Mouse (Mus musculus) limb, embryonic 15.5 days (tissue): ENCODE measurements around the gene Bicd2. TPM values are rescaled to one million over a fixed set of nuclear protein-coding genes. Genes with fewer than 3 reads are reported as not detected.

ENCODE experiments used
- ATAC-seq: fragments of 200-750 bp; cut with Nextera tagmentation; 2 replicates; pipeline ENCODE4 v1.8.0; 2017; ENCODE audit warnings: low read depth, moderate TSS enrichment; ENCODE audit not compliant: insufficient number of reproducible peaks, low FRiP score, low TSS enrichment
- H3K27ac ChIP-seq: fragments of 300-500 bp; sonication (generic); 2 replicates; pipeline ENCODE4 v1.5.1; 2015; ENCODE audit warnings: moderate library complexity, mild to moderate bottlenecking, inconsistent platforms
- H3K27me3 ChIP-seq: fragments of 300-500 bp; sonication (generic); 2 replicates; pipeline ENCODE4 v1.6.1; 2015; ENCODE audit warnings: inconsistent platforms
- H3K36me3 ChIP-seq: fragments of 300-500 bp; sonication (generic); 2 replicates; pipeline ENCODE4 v1.6.1; 2015; ENCODE audit warnings: inconsistent platforms
- H3K4me1 ChIP-seq: fragments of 300-500 bp; sonication (generic); 2 replicates; pipeline ENCODE4 v1.6.1; 2015; ENCODE audit warnings: inconsistent platforms
- H3K4me2 ChIP-seq: fragments of 300-500 bp; sonication (generic); 2 replicates; pipeline ENCODE4 v1.6.1; 2015; ENCODE audit warnings: mild to moderate bottlenecking, inconsistent platforms
- H3K4me3 ChIP-seq: fragments of 300-500 bp; sonication (generic); 2 replicates; pipeline ENCODE4 v1.5.1; 2015; ENCODE audit warnings: mild to moderate bottlenecking, inconsistent platforms
- H3K9ac ChIP-seq: fragments of 300-500 bp; sonication (generic); 2 replicates; pipeline ENCODE4 v1.6.1; 2015; ENCODE audit warnings: inconsistent platforms
- H3K9me3 ChIP-seq: fragments of 300-500 bp; sonication (generic); 2 replicates; pipeline ENCODE4 v1.6.1; 2016; ENCODE audit warnings: inconsistent platforms
- WGBS: fragments of 180-500 bp; shearing (Covaris S2); methylation state at CpG from one replicate; pipeline ENCODE4 v1.1.7; 2015; 5-methylcytosine and 5-hydroxymethylcytosine counted together
- polyA plus RNA-seq: library from polyadenylated mRNA; unstranded; fragments of >200 nt; fragmentation: Nextera tagmentation; extraction: Ambion mirVana; gene quantifications from 2 replicates; pipeline ENCODE4 v1.2.1, GENCODE M21; 2015

Bicd2 gene
- polyA plus RNA-seq, 1 experiment from 2014 or later = 41.1 TPM

GRCm38 (mm10) chr13:49393579-49393978, 52.2 kb downstream of the Bicd2 start:
- 97% methylated on average over 1 of the region's 1 CpGs for WGBS
- Histone ChIP-seq H3K4me3 (no peak overlapping the region), H3K4me2 (no peak overlapping the region)

GRCm38 (mm10) chr13:49394886-49395447, 53.6 kb downstream of the Bicd2 start:
- no peak overlapping the region for H3K27ac ChIP-seq
- no peaks in the 10 kb centered on the region for H3K27me3 ChIP-seq
- no peak overlapping the region for H3K4me3 ChIP-seq
- H3K4me1 ChIP-seq = no peaks in the 10 kb centered on the region
- no peak for ATAC-seq
- H3K36me3 ChIP-seq = no peaks in the 10 kb centered on the region
- 84% methylated on average over 3 of the region's 3 CpGs for WGBS
- no peaks in the 10 kb centered on the region for H3K9me3 ChIP-seq
- H3K9ac ChIP-seq = no peak overlapping the region
- no peak overlapping the region for H3K4me2 ChIP-seq

More at GRCm38 (mm10) chr13:49393579-49393978, 52.2 kb downstream of the Bicd2 start:
- 0 out of 2 replicates have a peak, but pooled peaks cover 10% of the 10 kb centered on the region for H3K36me3 ChIP-seq
- no peaks in the 10 kb centered on the region for H3K9me3 ChIP-seq
- no peak for ATAC-seq
- no peak overlapping the region for H3K9ac ChIP-seq
- H3K27ac ChIP-seq = no peak overlapping the region
- no peaks in the 10 kb centered on the region for H3K4me1 ChIP-seq
- H3K27me3 ChIP-seq = no peaks in the 10 kb centered on the region

- WGBS = 78% methylated on average over 1 of the region's 1 CpGs
- no peak overlapping the region for H3K4me2 ChIP-seq
- H3K4me1 ChIP-seq = no peaks in the 10 kb centered on the region
- H3K36me3 ChIP-seq = no peaks in the 10 kb centered on the region
- H3K9ac ChIP-seq = no peak overlapping the region
- no peaks in the 10 kb centered on the region for H3K9me3 ChIP-seq
- no peak overlapping the region for H3K4me3 ChIP-seq
- H3K27ac ChIP-seq = no peak overlapping the region
- no peak for ATAC-seq
- no peaks in the 10 kb centered on the region for H3K27me3 ChIP-seq
Observed at GRCm38 (mm10) chr13:49396798-49397197, 55.4 kb downstream of the Bicd2 start.

- no peak for ATAC-seq
- Histone ChIP-seq H3K9ac (no peak overlapping the region), H3K36me3 (no peaks in the 10 kb centered on the region), H3K4me3 (no peak overlapping the region), H3K9me3 (no peaks in the 10 kb centered on the region), H3K27me3 (no peaks in the 10 kb centered on the region), H3K4me2 (no peak overlapping the region), H3K4me1 (no peaks in the 10 kb centered on the region), H3K27ac (no peak overlapping the region)
- 86% methylated on average over 8 of the region's 8 CpGs for WGBS
Observed at GRCm38 (mm10) chr13:49398191-49398590, 56.8 kb downstream of the Bicd2 start.

GRCm38 (mm10) chr13:49400139-49400538, 58.8 kb downstream of the Bicd2 start:
- no peak overlapping the region for H3K27ac ChIP-seq
- no peaks in the 10 kb centered on the region for H3K9me3 ChIP-seq
- no peaks in the 10 kb centered on the region for H3K27me3 ChIP-seq
- no peak overlapping the region for H3K9ac ChIP-seq
- no peaks in the 10 kb centered on the region for H3K36me3 ChIP-seq
- H3K4me1 ChIP-seq = no peaks in the 10 kb centered on the region
- no peak for ATAC-seq
- no peak overlapping the region for H3K4me2 ChIP-seq
- no peak overlapping the region for H3K4me3 ChIP-seq
- 42% methylated on average over 6 of the region's 6 CpGs for WGBS

- no peak overlapping the region for H3K9ac ChIP-seq
- ATAC-seq = no peak
- no peaks in the 10 kb centered on the region for H3K9me3 ChIP-seq
- H3K4me1 ChIP-seq = no peaks in the 10 kb centered on the region
- no peak overlapping the region for H3K4me2 ChIP-seq
- 70% methylated on average over 2 of the region's 2 CpGs for WGBS
- H3K36me3 ChIP-seq = no peaks in the 10 kb centered on the region
- H3K27ac ChIP-seq = no peak overlapping the region
- no peaks in the 10 kb centered on the region for H3K27me3 ChIP-seq
- no peak overlapping the region for H3K4me3 ChIP-seq
Observed at GRCm38 (mm10) chr13:49402628-49403027, 61.2 kb downstream of the Bicd2 start.

GRCm38 (mm10) chr13:49407795-49408194, 66.4 kb downstream of the Bicd2 start:
- Histone ChIP-seq H3K9ac (no peak overlapping the region), H3K4me2 (no peak overlapping the region), H3K9me3 (no peaks in the 10 kb centered on the region), H3K27me3 (no peaks in the 10 kb centered on the region), H3K36me3 (no peaks in the 10 kb centered on the region), H3K27ac (no peak overlapping the region), H3K4me3 (no peak overlapping the region), H3K4me1 (no peaks in the 10 kb centered on the region)
- ATAC-seq = no peak

- Histone ChIP-seq H3K9me3 (no peaks in the 10 kb centered on the region), H3K27me3 (no peaks in the 10 kb centered on the region), H3K4me2 (peak within 1 kb of the TSS; percentile 91), H3K4me1 (peaks cover 22% of the 10 kb centered on the region), H3K4me3 (peak within 1 kb of the TSS; percentile 93), H3K9ac (peak within 1 kb of the TSS; percentile 84), H3K27ac (peak within 1 kb of the TSS; percentile 80), H3K36me3 (no peaks in the 10 kb centered on the region)
- ATAC-seq = peak; percentile 97
- under 1% methylated on average over 69 of the region's 69 CpGs for WGBS
Observed at GRCm38 (mm10) chr13:49420754-49421605, 79.6 kb downstream of the Bicd2 start, which contains the start of gene Ippk. Gene Ippk (plus strand): TSS chr13:49421249.

GRCm38 (mm10) chr13:49421606-49421917, 80.2 kb downstream of the Bicd2 start:
- 2% methylated on average over 15 of the region's 15 CpGs for WGBS
- H3K9ac ChIP-seq = peak overlapping the region; percentile 84
- peak overlapping the region; percentile 80 for H3K27ac ChIP-seq
- no peaks in the 10 kb centered on the region for H3K27me3 ChIP-seq
- peaks cover 22% of the 10 kb centered on the region for H3K4me1 ChIP-seq
- H3K4me3 ChIP-seq = peak overlapping the region; percentile 93
- no peak for ATAC-seq
- H3K9me3 ChIP-seq = no peaks in the 10 kb centered on the region
- no peaks in the 10 kb centered on the region for H3K36me3 ChIP-seq
- peak overlapping the region; percentile 91 for H3K4me2 ChIP-seq

- ATAC-seq = no peak
- H3K4me3 ChIP-seq = peak overlapping the region; percentile 93
- H3K4me2 ChIP-seq = peak overlapping the region; percentile 91
- H3K27ac ChIP-seq = no peak overlapping the region
- peaks cover 22% of the 10 kb centered on the region for H3K4me1 ChIP-seq
- WGBS = 11% methylated on average over 4 of the region's 4 CpGs
- no peaks in the 10 kb centered on the region for H3K36me3 ChIP-seq
- H3K9ac ChIP-seq = peak overlapping the region; percentile 84
- no peaks in the 10 kb centered on the region for H3K27me3 ChIP-seq
- H3K9me3 ChIP-seq = no peaks in the 10 kb centered on the region
Observed at GRCm38 (mm10) chr13:49421959-49422358, 80.6 kb downstream of the Bicd2 start.

- 89% methylated on average over 3 of the region's 3 CpGs for WGBS
Observed at GRCm38 (mm10) chr13:49426736-49427135, 85.4 kb downstream of the Bicd2 start.

GRCm38 (mm10) chr13:49428042-49428675, 86.8 kb downstream of the Bicd2 start:
- H3K27ac ChIP-seq = no peak overlapping the region
- no peak overlapping the region for H3K4me2 ChIP-seq
- H3K9ac ChIP-seq = no peak overlapping the region
- no peaks in the 10 kb centered on the region for H3K9me3 ChIP-seq
- peaks cover 3% of the 10 kb centered on the region for H3K4me1 ChIP-seq
- peaks cover 2% of the 10 kb centered on the region; the same call in 1 of the 2 replicates for H3K36me3 ChIP-seq
- WGBS = 94% methylated on average over 1 of the region's 1 CpGs
- H3K4me3 ChIP-seq = no peak overlapping the region
- no peaks in the 10 kb centered on the region for H3K27me3 ChIP-seq
- ATAC-seq = no peak

More at GRCm38 (mm10) chr13:49426736-49427135, 85.4 kb downstream of the Bicd2 start:
- no peak overlapping the region for H3K27ac ChIP-seq
- H3K36me3 ChIP-seq = no peaks in the 10 kb centered on the region
- no peaks in the 10 kb centered on the region for H3K27me3 ChIP-seq
- H3K4me2 ChIP-seq = no peak overlapping the region
- no peak for ATAC-seq
- H3K4me1 ChIP-seq = peaks cover 17% of the 10 kb centered on the region
- no peaks in the 10 kb centered on the region for H3K9me3 ChIP-seq
- H3K9ac ChIP-seq = no peak overlapping the region
- H3K4me3 ChIP-seq = no peak overlapping the region
